Mouse (Mus musculus) ES-Bruce4 (cell line): ENCODE measurements around the gene Gpd2.

Experiments
- CTCF ChIP-seq: IDR thresholded peaks from one replicate; pipeline ENCODE4 v1.8.1; 2011; ENCODE audit warnings: low read depth, low read length
- EP300 ChIP-seq: IDR thresholded peaks from 2 replicates; pipeline ENCODE4 v1.6.1; 2011; ENCODE audit warnings: low read depth, low read length; ENCODE audit not compliant: insufficient read depth
- POLR2A ChIP-seq: IDR thresholded peaks from one replicate; pipeline ENCODE4 v1.8.1; 2011; ENCODE audit warnings: low read length; ENCODE audit not compliant: insufficient read depth

DNA sequence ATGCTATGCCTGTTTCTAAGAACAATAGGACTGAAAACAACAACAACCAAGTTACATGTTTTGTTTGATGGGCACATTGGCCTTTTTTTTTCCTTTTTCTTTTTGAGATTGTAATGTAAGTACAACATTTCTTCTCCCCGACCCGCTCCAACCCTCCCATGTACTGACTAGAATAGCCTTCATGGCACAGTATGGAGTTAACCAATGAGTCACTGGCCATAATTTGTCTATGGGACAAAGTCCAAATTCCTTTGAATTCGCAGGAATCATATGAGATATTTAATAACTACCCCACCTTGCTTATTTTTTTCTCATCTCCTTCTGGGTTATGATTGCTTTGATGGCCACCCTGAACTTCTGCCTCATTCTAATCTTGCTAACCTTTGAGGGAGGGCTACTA lies 12.7 kb downstream of the Gpd2 start:
- TF ChIP-seq CTCF: no peak
- no peak for TF ChIP-seq POLR2A
- no peak for TF ChIP-seq EP300
